Mouse (Mus musculus) lung, postnatal 0 days (tissue): ENCODE measurements around the gene Clmp. TPM values are rescaled to one million over a fixed set of nuclear protein-coding genes. Genes with fewer than 3 reads are reported as not detected.
"Not testable (repeated sequence)": the region's sequence is repeated elsewhere in the genome, so short reads cannot be mapped to it uniquely, and the experiment has no call there.

ENCODE experiments used
- ATAC-seq: fragments of 200-750 bp; cut with Nextera tagmentation; 2 replicates; pipeline ENCODE4 v1.8.0; 2017; ENCODE audit warnings: moderate library complexity
- DNase-seq: peaks from one replicate; pipeline ENCODE4 v3.0.0-alpha.2; 2016; ENCODE audit warnings: low spot score
- H3K27ac ChIP-seq: fragments of 300-500 bp; sonication (generic); 2 replicates; pipeline ENCODE4 v1.5.1; 2014; ENCODE audit warnings: antibody characterized with exemption, mild to moderate bottlenecking, low read length, mixed read lengths
- H3K27me3 ChIP-seq: fragments of 300-500 bp; sonication (generic); replicated peaks from 2 replicates; pipeline ENCODE4 v1.6.1; 2014; ENCODE audit warnings: low read length, mixed read lengths; ENCODE audit not compliant: insufficient read depth
- H3K36me3 ChIP-seq: fragments of 300-500 bp; sonication (generic); 2 replicates; pipeline ENCODE4 v1.6.1; 2014; ENCODE audit warnings: low read length, mixed read lengths; ENCODE audit not compliant: insufficient read depth
- H3K4me1 ChIP-seq: fragments of 300-500 bp; sonication (generic); 2 replicates; pipeline ENCODE4 v1.6.1; 2014; ENCODE audit warnings: antibody characterized with exemption, low read depth, low read length, mixed read lengths; ENCODE audit not compliant: insufficient read depth
- H3K4me2 ChIP-seq: fragments of 300-500 bp; sonication (generic); replicated peaks from 2 replicates; pipeline ENCODE4 v1.6.1; 2014; ENCODE audit warnings: low read depth, mild to moderate bottlenecking, low read length, moderate library complexity, mixed read lengths
- H3K4me3 ChIP-seq: fragments of 300-500 bp; sonication (generic); 2 replicates; pipeline ENCODE4 v1.5.1; 2014; ENCODE audit warnings: low read depth, low read length
- H3K9ac ChIP-seq: fragments of 300-500 bp; sonication (generic); replicated peaks from 2 replicates; pipeline ENCODE4 v1.6.1; 2014; ENCODE audit warnings: low read depth, mild to moderate bottlenecking
- H3K9me3 ChIP-seq: fragments of 300-500 bp; sonication (generic); 2 replicates; pipeline ENCODE4 v1.6.1; 2016; ENCODE audit warnings: low read length, mixed read lengths
- CTCF ChIP-seq: IDR thresholded peaks from 2 replicates; pipeline ENCODE4 v1.5.1; 2016; ENCODE audit warnings: antibody characterized with exemption, mild to moderate bottlenecking
- EP300 ChIP-seq: IDR thresholded peaks from 2 replicates; pipeline ENCODE4 v1.6.1; 2016; ENCODE audit warnings: antibody characterized with exemption, mild to moderate bottlenecking, control low read depth
- WGBS: fragments of 180-500 bp; shearing (Covaris S2); extraction: QIAGEN DNeasy Blood & Tissue Kit; methylation state at CpG from one replicate; pipeline ENCODE4 v1.1.7; 2014; 5-methylcytosine and 5-hydroxymethylcytosine counted together
- polyA plus RNA-seq: library from polyadenylated mRNA; unstranded; fragments of >200 nt; fragmentation: Nextera tagmentation; extraction: Ambion mirVana; gene quantifications from 2 replicates; pipeline ENCODE4 v1.2.1, GENCODE M21; 2015

Gene Clmp
- polyA plus RNA-seq, 1 experiment from 2014 or later = 12.5 TPM

- ATAC-seq = peak; percentile 95
- H3K9ac ChIP-seq = peak within 1 kb of the TSS; percentile 87
- DNase-seq = peak; percentile 100
Measured at GRCm38 (mm10) chr9:40800675-40801612, 115.2 kb downstream of the Clmp start, which contains the start of gene Hspa8. Hspa8 (plus strand) TSS chr9:40800984.

GRCm38 (mm10) chr9:40801614-40802532 lies 116.1 kb downstream of the Clmp start:
- H3K27me3 ChIP-seq, ATAC-seq, H3K4me1 ChIP-seq, DNase-seq, H3K9me3 ChIP-seq: not testable (repeated sequence)
- Histone ChIP-seq H3K27ac (peak overlapping the region; percentile 92), H3K36me3 (0 out of 2 replicates have a peak, but pooled peaks cover 11% of the 10 kb centered on the region), H3K4me3 (peak overlapping the region; percentile 96), H3K9ac (peak overlapping the region; percentile 87), H3K4me2 (peak overlapping the region; percentile 81)
- under 1% methylated on average over 27 of the region's 28 CpGs for WGBS

More at GRCm38 (mm10) chr9:40800675-40801612, 115.2 kb downstream of the Clmp start, which contains the start of gene Hspa8:
- TF ChIP-seq EP300 (peak; percentile 51; the same call in 1 of the 2 replicates), CTCF (peak; percentile 57)
- H3K27me3 ChIP-seq = no peaks in the 10 kb centered on the region
- H3K4me2 ChIP-seq = peak within 1 kb of the TSS; percentile 81
- H3K9me3 ChIP-seq = no peaks in the 10 kb centered on the region
- 0 out of 2 replicates have a peak, but pooled peaks cover 9% of the 10 kb centered on the region for H3K36me3 ChIP-seq
- H3K4me1 ChIP-seq = peaks cover 8% of the 10 kb centered on the region; the same call in 1 of the 2 replicates
- under 1% methylated on average over 62 of the region's 83 CpGs for WGBS
- H3K27ac ChIP-seq = peak within 1 kb of the TSS; percentile 99
- H3K4me3 ChIP-seq = peak within 1 kb of the TSS; percentile 96

GRCm38 (mm10) chr9:40802533-40802875 lies 116.7 kb downstream of the Clmp start:
- not testable (repeated sequence) for H3K27me3 ChIP-seq, H3K9ac ChIP-seq, H3K9me3 ChIP-seq, H3K27ac ChIP-seq, ATAC-seq, DNase-seq, H3K4me1 ChIP-seq
- Histone ChIP-seq H3K4me3 (peak overlapping the region; percentile 96; the same call in 1 of the 2 replicates), H3K36me3 (0 out of 2 replicates have a peak, but pooled peaks cover 11% of the 10 kb centered on the region), H3K4me2 (peak overlapping the region; percentile 81)
- 4% methylated on average over 8 of the region's 8 CpGs for WGBS

GRCm38 (mm10) chr9:40804576-40804975 lies 118.8 kb downstream of the Clmp start:
- H3K27me3 ChIP-seq, H3K4me2 ChIP-seq, ATAC-seq, H3K4me1 ChIP-seq, H3K27ac ChIP-seq, DNase-seq, H3K9me3 ChIP-seq, H3K9ac ChIP-seq, H3K4me3 ChIP-seq: not testable (repeated sequence)
- 42% methylated on average over 3 of the region's 3 CpGs for whole genome bisulfite sequencing
- 0 out of 2 replicates have a peak, but pooled peaks cover 11% of the 10 kb centered on the region for H3K36me3 ChIP-seq

GRCm38 (mm10) chr9:40805263-40805662 lies 119.5 kb downstream of the Clmp start:
- Histone ChIP-seq H3K27ac (no peak overlapping the region), H3K36me3 (0 out of 2 replicates have a peak, but pooled peaks cover 11% of the 10 kb centered on the region), H3K27me3 (no peaks in the 10 kb centered on the region), H3K4me1 (no peaks in the 10 kb centered on the region), H3K9me3 (no peaks in the 10 kb centered on the region), H3K9ac (no peak overlapping the region), H3K4me3 (no peak overlapping the region), H3K4me2 (no peak overlapping the region)
- WGBS = 24% methylated on average over 2 of the region's 2 CpGs
- no peak for TF ChIP-seq EP300
- TF ChIP-seq CTCF = peak; percentile 80
- DNase-seq = peak; percentile 91
- ATAC-seq = no peak
